22 mouse cellular contexts compared by ENCODE assay signal in the genomic region with DNA sequence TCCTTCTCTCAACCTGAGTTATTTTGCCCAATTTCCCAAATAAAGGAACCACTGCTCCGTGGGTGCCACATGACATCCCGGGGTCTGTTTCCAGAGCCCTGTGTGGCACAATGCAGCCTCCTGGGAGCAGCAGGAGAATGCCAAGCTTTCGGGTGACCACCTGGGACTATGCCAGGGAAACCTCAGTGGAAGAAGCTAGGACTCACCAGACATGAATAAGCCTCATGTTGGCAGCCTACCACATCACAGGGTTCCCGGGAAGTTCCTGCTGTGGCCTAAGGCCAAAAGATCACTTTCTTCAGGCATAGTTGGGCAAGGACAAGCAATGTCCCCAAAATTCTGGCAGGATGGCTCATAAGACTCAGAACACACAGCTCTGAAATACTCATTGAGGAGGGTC. TPM values are rescaled to one million over a fixed set of nuclear protein-coding genes. Genes with fewer than 3 reads are reported as not detected.
DNase-seq lines count a peak whose midpoint lies in the region; ATAC-seq and TF ChIP-seq lines count a peak whose summit lies in the region.
"Had no signal": no experiment of that assay in that cellular context is flagged by ENCODE, and none has a peak within 500 bp of the region (broad histone marks: within the 10 kb centered on the region; RNA-seq: fewer than 3 reads in every experiment).

No protein-coding gene starts in this region.

- no peak overlapping the region for H3K9ac ChIP-seq in forebrain, postnatal 0 days
- no peak overlapping the region for H3K9ac ChIP-seq in hindbrain, postnatal 0 days (replicated peaks; ENCODE audit: low read length)
- no peak overlapping the region for H3K9ac ChIP-seq in hindbrain, embryonic 12.5 days
- H3K9ac ChIP-seq: embryonic facial prominence, embryonic 12.5 days; forebrain, embryonic 12.5 days had no signal

- peak; percentile 18; the same call in 1 of the 2 replicates for ATAC-seq in forebrain, postnatal 0 days
- 0 out of 2 replicates have a peak, but pooled peaks have one; percentile 50 for ATAC-seq in hindbrain, postnatal 0 days
- no peak for ATAC-seq in hindbrain, embryonic 12.5 days (ENCODE audit: low FRiP score)
- ATAC-seq: activated CD4-positive, CD25-positive, alpha-beta regulatory T cell, adult 4 months; CD4-positive, CD25-positive, alpha-beta regulatory T cell, adult 4 months; forebrain, embryonic 14.5 days; forebrain, embryonic 16.5 days had no signal

- WGBS in forebrain, postnatal 0 days = 54% methylated on average over 4 of the region's 4 CpGs
- WGBS in forebrain, embryonic 10.5 days = 89% methylated on average over 4 of the region's 4 CpGs
- 58% methylated on average over 4 of the region's 4 CpGs for WGBS in hindbrain, postnatal 0 days
- WGBS in hindbrain, embryonic 12.5 days = 87% methylated on average over 4 of the region's 4 CpGs

- no peak overlapping the region for H3K27ac ChIP-seq in forebrain, postnatal 0 days (ENCODE audit: low read depth, low read length)
- no peak overlapping the region for H3K27ac ChIP-seq in forebrain, embryonic 10.5 days
- no peak overlapping the region for H3K27ac ChIP-seq in hindbrain, postnatal 0 days
- H3K27ac ChIP-seq in hindbrain, embryonic 12.5 days = no peak overlapping the region
- H3K27ac ChIP-seq: embryonic facial prominence, embryonic 10.5 days; embryonic facial prominence, embryonic 12.5 days; forebrain, embryonic 12.5 days had no signal

- 0 out of 2 replicates have a peak, but pooled peaks cover 7% of the 10 kb centered on the region for H3K4me1 ChIP-seq in forebrain, postnatal 0 days (ENCODE audit: insufficient read depth)
- H3K4me1 ChIP-seq in forebrain, embryonic 10.5 days = no peaks in the 10 kb centered on the region
- no peaks in the 10 kb centered on the region for H3K4me1 ChIP-seq in hindbrain, postnatal 0 days (ENCODE audit: insufficient read depth, low read length)
- peaks cover 14% of the 10 kb centered on the region for H3K4me1 ChIP-seq in hindbrain, embryonic 12.5 days

- H3K4me2 ChIP-seq in forebrain, postnatal 0 days (ENCODE audit: low read depth) = no peak overlapping the region
- no peak overlapping the region for H3K4me2 ChIP-seq in hindbrain, postnatal 0 days (ENCODE audit: low read depth, low read length)
- no peak overlapping the region for H3K4me2 ChIP-seq in hindbrain, embryonic 12.5 days (replicated peaks)
- H3K4me2 ChIP-seq: embryonic facial prominence, embryonic 12.5 days; forebrain, embryonic 12.5 days had no signal

- TF ChIP-seq CTCF in forebrain, postnatal 0 days (IDR thresholded peaks at IDR 0.05; ENCODE audit: low read depth) = no peak
- no peak for TF ChIP-seq CTCF in hindbrain, postnatal 0 days (IDR thresholded peaks at IDR 0.05; ENCODE audit: low read depth)

- H3K4me3 ChIP-seq in forebrain, postnatal 0 days (ENCODE audit: low read depth, low read length) = no peak overlapping the region
- no peak overlapping the region for H3K4me3 ChIP-seq in forebrain, embryonic 10.5 days
- H3K4me3 ChIP-seq in hindbrain, postnatal 0 days (ENCODE audit: low read length) = no peak overlapping the region
- H3K4me3 ChIP-seq in hindbrain, embryonic 12.5 days = no peak overlapping the region
- H3K4me3 ChIP-seq: embryonic facial prominence, embryonic 10.5 days; embryonic facial prominence, embryonic 12.5 days; forebrain, embryonic 12.5 days had no signal

- no peaks in the 10 kb centered on the region for H3K36me3 ChIP-seq in forebrain, postnatal 0 days (ENCODE audit: insufficient read depth)
- no peaks in the 10 kb centered on the region for H3K36me3 ChIP-seq in forebrain, embryonic 10.5 days (replicated peaks)
- H3K36me3 ChIP-seq in hindbrain, postnatal 0 days (ENCODE audit: insufficient read depth, low read length) = no peaks in the 10 kb centered on the region
- no peaks in the 10 kb centered on the region for H3K36me3 ChIP-seq in hindbrain, embryonic 12.5 days
- H3K36me3 ChIP-seq: embryonic facial prominence, embryonic 10.5 days; embryonic facial prominence, embryonic 12.5 days; forebrain, embryonic 12.5 days; G1E had no signal

- H3K27me3 ChIP-seq in forebrain, postnatal 0 days (ENCODE audit: insufficient read depth, low read length) = no peaks in the 10 kb centered on the region
- H3K27me3 ChIP-seq in forebrain, embryonic 10.5 days (ENCODE audit: poor library complexity, severe bottlenecking) = no peaks in the 10 kb centered on the region
- no peaks in the 10 kb centered on the region for H3K27me3 ChIP-seq in hindbrain, postnatal 0 days (ENCODE audit: insufficient read depth, low read length)
- no peaks in the 10 kb centered on the region for H3K27me3 ChIP-seq in hindbrain, embryonic 12.5 days
- H3K27me3 ChIP-seq: embryonic facial prominence, embryonic 12.5 days; forebrain, embryonic 12.5 days had no signal

- H3K9me3 ChIP-seq in forebrain, postnatal 0 days (ENCODE audit: low read length) = no peaks in the 10 kb centered on the region
- no peaks in the 10 kb centered on the region for H3K9me3 ChIP-seq in forebrain, embryonic 10.5 days
- no peaks in the 10 kb centered on the region for H3K9me3 ChIP-seq in hindbrain, postnatal 0 days (ENCODE audit: low read length)
- no peaks in the 10 kb centered on the region for H3K9me3 ChIP-seq in hindbrain, embryonic 12.5 days (replicated peaks)
- H3K9me3 ChIP-seq: embryonic facial prominence, embryonic 10.5 days; embryonic facial prominence, embryonic 12.5 days; forebrain, embryonic 12.5 days; G1E had no signal

- no peak for DNase-seq in forebrain, postnatal 0 days
- no peak for DNase-seq in forebrain, embryonic 10.5 days (ENCODE audit: extremely low spot score, low spot score)
- DNase-seq in hindbrain, postnatal 0 days (ENCODE audit: low spot score) = peak; percentile 50
- peak; percentile 84 for DNase-seq in Muller cell, postnatal 12 days (ENCODE audit: inconsistent ontology term)
- no peak for DNase-seq in lung, postnatal 10 days
- DNase-seq: adrenal gland, adult 8-10 months; adrenal gland, postnatal 14 days; adrenal gland, postnatal 36 days; B cell, adult 2 months; cerebellum, adult 11-12 months; cerebellum, adult 2 months; cerebellum, adult 9-10 months; cerebellum, postnatal 25 days had no signal

RNA-seq across cellular contexts. Expression of a gene that starts 51.2 kb away (rescaled TPM):
- total RNA-seq in forebrain, postnatal 0 days (2014; rRNA removed) = 20.0 and 29.8 TPM in 2 replicates
- polyA plus RNA-seq in forebrain, postnatal 0 days (2015; fragmentation: Nextera tagmentation; extraction: Ambion mirVana) = 5.3 and 10.0 TPM in 2 replicates
- polyA plus RNA-seq in forebrain, embryonic 10.5 days (2016; fragmentation: Nextera tagmentation; extraction: Ambion mirVana) = 4.7 and 4.8 TPM in 2 replicates
- total RNA-seq in hindbrain, postnatal 0 days (2014; rRNA removed) = 47.8 and 50.3 TPM in 2 replicates
- 11.5 and 12.4 TPM in 2 replicates for polyA plus RNA-seq in hindbrain, postnatal 0 days (2015; fragmentation: Nextera tagmentation; extraction: Ambion mirVana)
- polyA plus RNA-seq in hindbrain, embryonic 12.5 days (2016; fragmentation: Nextera tagmentation; extraction: Ambion mirVana) = 17.2 and 17.5 TPM in 2 replicates

Comparison
In these comparisons a context has a peak if more than half of its experiments do, and no peak if none do; other contexts are left out.
1. DNase-seq: peak in hindbrain, postnatal 0 days (single experiment) and Muller cell, postnatal 12 days (single experiment); none in forebrain, postnatal 0 days (single experiment), forebrain, embryonic 10.5 days (single experiment) and lung, postnatal 10 days (single experiment).